Mouse (Mus musculus) CH12.LX (cell line): ENCODE data around the gene Chd9. TPM values are rescaled to one million over a fixed set of nuclear protein-coding genes. Genes with fewer than 3 reads are reported as not detected.

Source experiments
- DNase-seq: peaks from one replicate; pipeline ENCODE4 v3.0.0-alpha.2; 2013; ENCODE audit errors: extremely low read depth
- H3K27ac ChIP-seq: 2 replicates; pipeline ENCODE4 v1.5.1; 2012; ENCODE audit warnings: low read depth, mild to moderate bottlenecking, control low read depth, moderate library complexity; ENCODE audit not compliant: insufficient read depth
- H3K27me3 ChIP-seq: replicated peaks from 2 replicates; pipeline ENCODE3; 2012; ENCODE audit warnings: inconsistent platforms
- H3K36me3 ChIP-seq, 2 experiments: replicated peaks in 1 of 2; 2 replicates each; pipeline versions ENCODE3 to v1.6.1; 2012; ENCODE audit warnings: inconsistent platforms in 1 of 2, low read length in 1 of 2, mild to moderate bottlenecking in 1 of 2, mixed read lengths in 1 of 2, moderate library complexity in 1 of 2; ENCODE audit not compliant: control insufficient read depth in 1 of 2, insufficient read depth in 1 of 2
- H3K4me1 ChIP-seq, 2 experiments: 2 replicates each; pipeline ENCODE4 v1.6.1; 2012; ENCODE audit warnings: inconsistent platforms in 1 of 2, moderate library complexity in 1 of 2; ENCODE audit not compliant: insufficient read depth in 2 of 2, control insufficient read depth in 1 of 2
- H3K4me2 ChIP-seq: 2 replicates; pipeline ENCODE4 v1.6.1; 2012; ENCODE audit warnings: low read depth, mild to moderate bottlenecking, control low read depth; ENCODE audit not compliant: poor library complexity, insufficient read depth, severe bottlenecking
- H3K4me3 ChIP-seq, 3 experiments: fragments of 150-350 bp in 1 of 3; sonication (generic) in 1 of 3; replicated peaks in 1 of 3; 2 replicates each; pipeline versions ENCODE3 to v1.5.1; 2011 to 2012; ENCODE audit warnings: low read depth in 2 of 3, low read length in 2 of 3, mild to moderate bottlenecking in 2 of 3, moderate library complexity in 2 of 3, control low read depth in 1 of 3, improper control_type of control experiment in 1 of 3, inconsistent platforms in 1 of 3, mixed read lengths in 1 of 3; ENCODE audit not compliant: poor library complexity in 1 of 3
- H3K79me2 ChIP-seq: replicated peaks from 2 replicates; pipeline ENCODE4 v1.6.1; 2012; ENCODE audit warnings: mild to moderate bottlenecking, moderate library complexity; ENCODE audit not compliant: control insufficient read depth, poor library complexity, insufficient read depth, severe bottlenecking; ENCODE audit errors: extremely low read depth
- H3K9ac ChIP-seq: 2 replicates; pipeline ENCODE4 v1.6.1; 2012; ENCODE audit warnings: low read depth, mild to moderate bottlenecking, control low read depth, moderate library complexity; ENCODE audit not compliant: insufficient read depth
- H3K9me3 ChIP-seq: replicated peaks from 2 replicates; pipeline ENCODE3; 2012; ENCODE audit warnings: low read length, inconsistent platforms, mixed read lengths
- BHLHE40 ChIP-seq: IDR thresholded peaks from 2 replicates; pipeline ENCODE4 v1.6.1; 2011; ENCODE audit warnings: mild to moderate bottlenecking, low read depth, low read length, improper control_type of control experiment
- CHD2 ChIP-seq: IDR thresholded peaks from 2 replicates; pipeline ENCODE4 v1.6.1; 2011; ENCODE audit warnings: low read length, improper control_type of control experiment
- CTCF ChIP-seq, 2 experiments: IDR thresholded peaks in 1 of 2; conservative IDR thresholded peaks in 1 of 2; 2 replicates each; pipeline ENCODE4 v1.5.1; 2011 to 2012; ENCODE audit warnings: low read depth in 2 of 2, low read length in 2 of 2, improper control_type of control experiment in 1 of 2, inconsistent platforms in 1 of 2, mild to moderate bottlenecking in 1 of 2, moderate library complexity in 1 of 2
- ELF1 ChIP-seq: IDR thresholded peaks from 2 replicates; pipeline ENCODE4 v1.6.1; 2014; ENCODE audit warnings: low read depth, mild to moderate bottlenecking, inconsistent platforms, low read length, improper control_type of control experiment
- EP300 ChIP-seq: IDR thresholded peaks from 2 replicates; pipeline ENCODE4 v1.6.1; 2011; ENCODE audit warnings: low read length, improper control_type of control experiment
- ETS1 ChIP-seq: conservative IDR thresholded peaks from 2 replicates; pipeline ENCODE4 v1.6.1; 2012; ENCODE audit warnings: low read depth, mild to moderate bottlenecking, inconsistent platforms, low read length, improper control_type of control experiment, moderate library complexity
- GABPA ChIP-seq: IDR thresholded peaks from 2 replicates; pipeline ENCODE4 v1.6.1; 2012; ENCODE audit warnings: low read depth, low read length, improper control_type of control experiment, inconsistent platforms; ENCODE audit not compliant: insufficient replicate concordance
- HCFC1 ChIP-seq: IDR thresholded peaks from 2 replicates; pipeline ENCODE4 v1.6.1; 2012; ENCODE audit warnings: low read depth, mild to moderate bottlenecking, inconsistent platforms, low read length, improper control_type of control experiment
- IRF4 ChIP-seq: IDR thresholded peaks from 2 replicates; pipeline ENCODE4 v1.6.1; 2014; ENCODE audit warnings: low read depth, mild to moderate bottlenecking, inconsistent platforms, low read length, improper control_type of control experiment
- JUN ChIP-seq: IDR thresholded peaks from 2 replicates; pipeline ENCODE4 v1.6.1; 2011; ENCODE audit warnings: low read depth, mild to moderate bottlenecking, low read length, improper control_type of control experiment, moderate library complexity; ENCODE audit not compliant: insufficient read depth
- KAT2A ChIP-seq: IDR thresholded peaks from 2 replicates; pipeline ENCODE4 v1.6.1; 2012; ENCODE audit warnings: low read length, improper control_type of control experiment, inconsistent platforms; ENCODE audit not compliant: insufficient replicate concordance
- MAX ChIP-seq: IDR thresholded peaks from 2 replicates; pipeline ENCODE4 v1.6.1; 2011; ENCODE audit warnings: low read length, improper control_type of control experiment
- MAZ ChIP-seq: IDR thresholded peaks from 2 replicates; pipeline ENCODE4 v1.6.1; 2012; ENCODE audit warnings: low read depth, mild to moderate bottlenecking, inconsistent platforms, low read length, improper control_type of control experiment, moderate library complexity
- MEF2A ChIP-seq: IDR thresholded peaks from 2 replicates; pipeline ENCODE4 v1.6.1; 2014; ENCODE audit warnings: low read depth, mild to moderate bottlenecking, inconsistent platforms, low read length, improper control_type of control experiment, borderline replicate concordance
- MXI1 ChIP-seq: IDR thresholded peaks from 2 replicates; pipeline ENCODE4 v1.6.1; 2011; ENCODE audit warnings: mild to moderate bottlenecking, low read depth, low read length, improper control_type of control experiment
- MYC ChIP-seq: IDR thresholded peaks from 2 replicates; pipeline ENCODE4 v1.6.1; 2011; ENCODE audit warnings: low read depth, mild to moderate bottlenecking, improper control_type of control experiment, low read length
- NELFE ChIP-seq: IDR thresholded peaks from 2 replicates; pipeline ENCODE4 v1.6.1; 2011; ENCODE audit warnings: low read depth, low read length, improper control_type of control experiment
- PAX5 ChIP-seq: IDR thresholded peaks from 2 replicates; pipeline ENCODE4 v1.6.1; 2012; ENCODE audit warnings: low read length, inconsistent platforms, mixed read lengths
- POLR2A ChIP-seq: IDR thresholded peaks from 2 replicates; pipeline ENCODE4 v1.6.1; 2011; ENCODE audit warnings: low read depth, mild to moderate bottlenecking, improper control_type of control experiment, low read length
- UBTF ChIP-seq: IDR thresholded peaks from 2 replicates; pipeline ENCODE4 v1.6.1; 2012; ENCODE audit warnings: low read depth, mild to moderate bottlenecking, inconsistent platforms, low read length, improper control_type of control experiment, moderate library complexity
- USF1 ChIP-seq: IDR thresholded peaks from 2 replicates; pipeline ENCODE4 v1.6.1; 2014; ENCODE audit warnings: low read depth, mild to moderate bottlenecking, inconsistent platforms, low read length, improper control_type of control experiment
- USF2 ChIP-seq: conservative IDR thresholded peaks from 2 replicates; pipeline ENCODE4 v1.6.1; 2011; ENCODE audit warnings: low read depth, low read length, improper control_type of control experiment
- ZC3H11A ChIP-seq: IDR thresholded peaks from 2 replicates; pipeline ENCODE4 v1.6.1; 2012; ENCODE audit warnings: low read depth, mild to moderate bottlenecking, inconsistent platforms, low read length, improper control_type of control experiment
- ZKSCAN1 ChIP-seq: IDR thresholded peaks from 2 replicates; pipeline ENCODE4 v1.6.1; 2012; ENCODE audit warnings: low read depth, inconsistent platforms, low read length, improper control_type of control experiment, borderline replicate concordance
- ZNF384 ChIP-seq: IDR thresholded peaks from 2 replicates; pipeline ENCODE4 v1.6.1; 2012; ENCODE audit warnings: low read depth, low read length, improper control_type of control experiment, inconsistent platforms
- dilution Hi-C: fragments of 300-500 bp; cut with MboI; formaldehyde crosslinking; loops from 2 replicates; pipeline ENCODE4 v1.14.3; 2020; ENCODE audit warnings: low sequenced_read_pairs; ENCODE audit not compliant: extremely low pct_unique_long_range_greater_than_20kb, extremely low pct_ligation_motif_present
- in situ Hi-C: fragments of 300-500 bp; cut with MboI; formaldehyde crosslinking; loops from 3 replicates; pipeline ENCODE4 v1.14.3; 2019; ENCODE audit warnings: low sequenced_read_pairs, low pct_ligation_motif_present, low pct_unique_long_range_greater_than_20kb, mixed read lengths
- polyA plus RNA-seq: library from polyadenylated mRNA; unstranded; fragments of >175 nt; gene quantifications from 2 replicates; pipeline ENCODE4 v1.2.1, GENCODE M21; 2012; ENCODE audit warnings: low read depth; ENCODE audit not compliant: insufficient read length
- total RNA-seq, 2 experiments: library from RNA; depleted of rRNA; stranded (reverse); fragments of 300-350 nt in 1 of 2; fragments of >200 nt in 1 of 2; gene quantifications; 2 replicates each; pipeline ENCODE4 v1.2.3; 2012 to 2014

The Chd9 gene
- total and polyA plus RNA-seq, 3 experiments: 12.7 to 188 (median 15.1) TPM

- H3K27me3 ChIP-seq: no peaks in the 10 kb centered on the region
- H3K36me3 ChIP-seq: peaks cover 15 to 58% of the 10 kb centered on the region in 2 experiments
- dilution Hi-C loops: no loop called here
- no peaks in the 10 kb centered on the region for H3K9me3 ChIP-seq
- DNase-seq: no peak
- in situ Hi-C loops: no loop called here
- H3K4me1 ChIP-seq: no peaks in the 10 kb centered on the region; a peak in 1 of 4 replicates
- H3K4me3 ChIP-seq: no peak overlapping the region
- H3K4me2 ChIP-seq: no peak overlapping the region
- no peaks in the 10 kb centered on the region for H3K79me2 ChIP-seq
- no peak for TF ChIP-seq HCFC1
- no peak for TF ChIP-seq GABPA
- no peak for TF ChIP-seq PAX5
- no peak for TF ChIP-seq ZC3H11A
- H3K9ac ChIP-seq: no peak overlapping the region
- H3K27ac ChIP-seq: no peak overlapping the region
Observed at GRCm38 (mm10) chr8:91054418-91054817, 226.3 kb downstream of the Chd9 start.

- dilution Hi-C loops (no loop called here), in situ Hi-C loops (no loop called here)
- no peaks in the 10 kb centered on the region for H3K79me2 ChIP-seq
- H3K27me3 ChIP-seq: no peaks in the 10 kb centered on the region
- TF ChIP-seq ZNF384 (no peak), MYC (no peak), MAX (no peak), USF1 (no peak), POLR2A (no peak), EP300 (no peak), BHLHE40 (no peak), NELFE (no peak)
- no peak overlapping the region for H3K4me3 ChIP-seq
- no peaks in the 10 kb centered on the region for H3K9me3 ChIP-seq
- no peak overlapping the region for H3K4me2 ChIP-seq
- H3K4me1 ChIP-seq: peaks cover 0 to 16% of the 10 kb centered on the region in 2 experiments
- H3K36me3 ChIP-seq: peaks cover 3 to 38% of the 10 kb centered on the region in 2 experiments
- DNase-seq: no peak
- H3K9ac ChIP-seq: no peak overlapping the region
- H3K27ac ChIP-seq: no peak overlapping the region
Observed at GRCm38 (mm10) chr8:91056848-91057247, 228.7 kb downstream of the Chd9 start.

- in situ Hi-C loops: no loop called here
- H3K9ac ChIP-seq: no peak overlapping the region
- H3K79me2 ChIP-seq: no peaks in the 10 kb centered on the region
- no peaks in the 10 kb centered on the region for H3K27me3 ChIP-seq
- H3K27ac ChIP-seq: no peak overlapping the region
- no peaks in the 10 kb centered on the region for H3K9me3 ChIP-seq
- peaks cover 0 to 16% of the 10 kb centered on the region in 2 experiments for H3K4me1 ChIP-seq
- no peak for DNase-seq
- H3K36me3 ChIP-seq: peaks cover 0 to 25% of the 10 kb centered on the region in 2 experiments
- dilution Hi-C loops: no loop called here
- H3K4me2 ChIP-seq: no peak overlapping the region
- TF ChIP-seq MAX (no peak), ELF1 (no peak), USF2 (no peak), JUN (no peak), CHD2 (no peak), MAZ (no peak), IRF4 (no peak), MEF2A (no peak), PAX5 (no peak), UBTF (no peak), ZKSCAN1 (no peak), MXI1 (no peak), HCFC1 (no peak), ETS1 (no peak), CTCF (conservative IDR thresholded peaks at IDR 0.05 in 1 of 2, IDR thresholded peaks at IDR 0.05 in 1 of 2; ENCODE audit: low read depth in 2 of 2, low read length in 2 of 2) (no peak), KAT2A (no peak)
- TF ChIP-seq, all 38 proteins: peak for 0
- no peak overlapping the region for H3K4me3 ChIP-seq
Observed at GRCm38 (mm10) chr8:91059086-91059578, 231.0 kb downstream of the Chd9 start.
